Mouse (Mus musculus) ES-E14 (cell line): ENCODE measurements around the gene Mpzl3.

Source experiments
- CHD2 ChIP-seq: IDR thresholded peaks from 2 replicates; pipeline ENCODE4 v1.6.1; 2014; ENCODE audit warnings: mild to moderate bottlenecking, low read depth, low read length, inconsistent platforms
- HCFC1 ChIP-seq: IDR thresholded peaks from 2 replicates; pipeline ENCODE4 v1.6.1; 2012; ENCODE audit warnings: low read length, inconsistent platforms, borderline replicate concordance; ENCODE audit not compliant: insufficient read depth
- MAFK ChIP-seq: IDR thresholded peaks from 2 replicates; pipeline ENCODE4 v1.6.1; 2014; ENCODE audit warnings: mild to moderate bottlenecking, low read depth, low read length, inconsistent platforms; ENCODE audit not compliant: insufficient read depth
- ZC3H11A ChIP-seq: IDR thresholded peaks from 2 replicates; pipeline ENCODE4 v1.6.1; 2012; ENCODE audit warnings: low read depth, mild to moderate bottlenecking, inconsistent platforms, low read length, borderline replicate concordance
- ZNF384 ChIP-seq: IDR thresholded peaks from 2 replicates; pipeline ENCODE4 v1.6.1; 2012; ENCODE audit warnings: low read depth, low read length, inconsistent platforms

DNA sequence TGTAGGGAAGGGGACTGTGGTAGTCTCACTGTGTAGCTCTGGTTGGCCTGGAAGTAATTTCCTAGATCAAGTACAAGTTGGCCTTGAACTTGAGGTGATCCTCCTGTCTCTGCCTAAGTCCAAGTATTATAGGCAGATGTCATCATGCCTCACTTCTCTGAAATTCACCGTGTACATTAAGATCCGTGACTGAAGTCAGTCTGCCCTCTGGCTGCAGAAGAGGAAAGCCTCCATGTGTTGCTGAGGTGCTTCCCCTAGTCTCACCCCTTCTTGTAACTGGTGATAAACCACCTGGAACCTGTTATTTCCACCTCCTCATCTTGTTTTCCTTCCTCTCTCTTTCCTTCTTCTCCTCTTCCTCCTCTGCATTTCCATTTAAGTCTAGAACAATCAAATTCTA, 40.1 kb upstream of the Mpzl3 start:
- TF ChIP-seq ZC3H11A: no peak
- no peak for TF ChIP-seq CHD2
- TF ChIP-seq ZNF384: no peak
- TF ChIP-seq MAFK: no peak
- TF ChIP-seq HCFC1: no peak
